Mouse (Mus musculus) hindbrain, embryonic 16.5 days (tissue): Measurements from ENCODE around the gene Rps13. TPM values are rescaled to one million over a fixed set of nuclear protein-coding genes. Genes with fewer than 3 reads are reported as not detected.

Experiments
- ATAC-seq: fragments of 200-750 bp; cut with Nextera tagmentation; 2 replicates; pipeline ENCODE4 v1.8.0; 2017; ENCODE audit warnings: moderate TSS enrichment, moderate library complexity
- H3K27ac ChIP-seq: fragments of 300-500 bp; sonication (generic); 2 replicates; pipeline ENCODE4 v1.5.1; 2014; ENCODE audit warnings: low read depth, mild to moderate bottlenecking, control low read depth, low read length, moderate library complexity
- H3K27me3 ChIP-seq: fragments of 300-500 bp; sonication (generic); replicated peaks from 2 replicates; pipeline ENCODE4 v1.6.1; 2014; ENCODE audit warnings: low read length; ENCODE audit not compliant: control insufficient read depth, insufficient read depth
- H3K36me3 ChIP-seq: fragments of 300-500 bp; sonication (generic); 2 replicates; pipeline ENCODE4 v1.6.1; 2014; ENCODE audit warnings: mild to moderate bottlenecking, low read length, moderate library complexity, mixed read lengths; ENCODE audit not compliant: control insufficient read depth, insufficient read depth
- H3K4me1 ChIP-seq: fragments of 300-500 bp; sonication (generic); 2 replicates; pipeline ENCODE4 v1.6.1; 2014; ENCODE audit warnings: low read depth, low read length; ENCODE audit not compliant: control insufficient read depth, insufficient read depth
- H3K4me2 ChIP-seq: fragments of 300-500 bp; sonication (generic); 2 replicates; pipeline ENCODE4 v1.6.1; 2014; ENCODE audit warnings: mild to moderate bottlenecking, low read length, control low read depth, moderate library complexity
- H3K4me3 ChIP-seq: fragments of 300-500 bp; sonication (generic); 2 replicates; pipeline ENCODE4 v1.5.1; 2014; ENCODE audit warnings: mild to moderate bottlenecking, low read length, control low read depth, moderate library complexity
- H3K9ac ChIP-seq: fragments of 300-500 bp; sonication (generic); 2 replicates; pipeline ENCODE4 v1.6.1; 2014; ENCODE audit warnings: low read depth, mild to moderate bottlenecking, control low read depth, low read length, moderate library complexity
- H3K9me3 ChIP-seq: fragments of 300-500 bp; sonication (generic); 2 replicates; pipeline ENCODE4 v1.6.1; 2014; ENCODE audit warnings: mild to moderate bottlenecking, low read length, moderate library complexity; ENCODE audit not compliant: control insufficient read depth
- WGBS: fragments of 180-500 bp; shearing (Covaris S2); extraction: QIAGEN DNeasy Blood & Tissue Kit; methylation state at CpG from one replicate; pipeline ENCODE4 v1.1.7; 2014; 5-methylcytosine and 5-hydroxymethylcytosine counted together
- polyA plus RNA-seq: library from polyadenylated mRNA; unstranded; fragments of >200 nt; fragmentation: Nextera tagmentation; extraction: Ambion mirVana; gene quantifications from 2 replicates; pipeline ENCODE4 v1.2.1, GENCODE M21; 2015

Rps13 gene
- polyA plus RNA-seq, 1 experiment from 2014 or later, result 381 TPM

- WGBS, result 87% methylated on average over 4 of the region's 4 CpGs
- ATAC-seq, result no peak
- Histone ChIP-seq H3K36me3 (no peaks in the 10 kb centered on the region), H3K9me3 (no peaks in the 10 kb centered on the region), H3K9ac (no peak overlapping the region), H3K27ac (no peak overlapping the region), H3K27me3 (no peaks in the 10 kb centered on the region), H3K4me2 (no peak overlapping the region), H3K4me3 (no peak overlapping the region), H3K4me1 (no peaks in the 10 kb centered on the region; the same call in 1 of the 2 replicates)
Observed at GRCm38 (mm10) chr7:116301144-116301543, 32.9 kb downstream of the Rps13 start.

- no peaks in the 10 kb centered on the region; the same call in 1 of the 2 replicates for H3K4me1 ChIP-seq
- ATAC-seq, result no peak
- WGBS, result 88% methylated on average over 2 of the region's 2 CpGs
- H3K9me3 ChIP-seq, result no peaks in the 10 kb centered on the region
- H3K4me3 ChIP-seq, result no peak overlapping the region
- no peak overlapping the region for H3K4me2 ChIP-seq
- H3K36me3 ChIP-seq, result no peaks in the 10 kb centered on the region
- no peak overlapping the region for H3K27ac ChIP-seq
- H3K27me3 ChIP-seq, result no peaks in the 10 kb centered on the region
- H3K9ac ChIP-seq, result no peak overlapping the region
Observed at GRCm38 (mm10) chr7:116298851-116299250, 35.1 kb downstream of the Rps13 start.

- H3K9me3 ChIP-seq, result no peaks in the 10 kb centered on the region
- no peak overlapping the region for H3K27ac ChIP-seq
- H3K36me3 ChIP-seq, result no peaks in the 10 kb centered on the region
- H3K4me3 ChIP-seq, result no peak overlapping the region
- no peaks in the 10 kb centered on the region; the same call in 1 of the 2 replicates for H3K4me1 ChIP-seq
- no peaks in the 10 kb centered on the region for H3K27me3 ChIP-seq
- ATAC-seq, result no peak
- 52% methylated on average over 10 of the region's 10 CpGs for WGBS
- no peak overlapping the region for H3K4me2 ChIP-seq
- H3K9ac ChIP-seq, result no peak overlapping the region
Observed at GRCm38 (mm10) chr7:116298389-116298788, 35.6 kb downstream of the Rps13 start.

- H3K36me3 ChIP-seq, result no peaks in the 10 kb centered on the region
- H3K9ac ChIP-seq, result no peak overlapping the region
- H3K4me1 ChIP-seq, result no peaks in the 10 kb centered on the region; the same call in 1 of the 2 replicates
- H3K27me3 ChIP-seq, result no peaks in the 10 kb centered on the region
- no peak overlapping the region for H3K4me3 ChIP-seq
- no peak overlapping the region for H3K4me2 ChIP-seq
- H3K27ac ChIP-seq, result no peak overlapping the region
- 70% methylated on average over 3 of the region's 3 CpGs for WGBS
- no peak for ATAC-seq
- H3K9me3 ChIP-seq, result no peaks in the 10 kb centered on the region
Observed at GRCm38 (mm10) chr7:116294961-116295360, 39.0 kb downstream of the Rps13 start.

GRCm38 (mm10) chr7:116292377-116292776 lies 41.6 kb downstream of the Rps13 start:
- no peak for ATAC-seq
- Histone ChIP-seq H3K9me3 (no peaks in the 10 kb centered on the region), H3K4me2 (no peak overlapping the region), H3K27ac (no peak overlapping the region), H3K27me3 (no peaks in the 10 kb centered on the region), H3K4me3 (no peak overlapping the region), H3K4me1 (no peaks in the 10 kb centered on the region), H3K36me3 (no peaks in the 10 kb centered on the region), H3K9ac (no peak overlapping the region)
- whole genome bisulfite sequencing, result 56% methylated on average over 5 of the region's 5 CpGs

- Histone ChIP-seq H3K4me1 (no peaks in the 10 kb centered on the region), H3K9ac (no peak overlapping the region), H3K27me3 (no peaks in the 10 kb centered on the region), H3K27ac (no peak overlapping the region), H3K4me3 (no peak overlapping the region), H3K36me3 (no peaks in the 10 kb centered on the region), H3K4me2 (no peak overlapping the region), H3K9me3 (no peaks in the 10 kb centered on the region)
- 86% methylated on average over 1 of the region's 1 CpGs for WGBS
- no peak for ATAC-seq
Observed at GRCm38 (mm10) chr7:116290559-116290958, 43.4 kb downstream of the Rps13 start.

GRCm38 (mm10) chr7:116288996-116289395 lies 45.0 kb downstream of the Rps13 start:
- Histone ChIP-seq H3K27ac (no peak overlapping the region), H3K9ac (no peak overlapping the region), H3K4me1 (no peaks in the 10 kb centered on the region), H3K4me2 (no peak overlapping the region), H3K4me3 (no peak overlapping the region), H3K36me3 (no peaks in the 10 kb centered on the region), H3K9me3 (no peaks in the 10 kb centered on the region), H3K27me3 (no peaks in the 10 kb centered on the region)
- no peak for ATAC-seq
- WGBS, result 91% methylated on average over 3 of the region's 3 CpGs

- no peak overlapping the region for H3K9ac ChIP-seq
- no peak overlapping the region for H3K4me3 ChIP-seq
- no peak for ATAC-seq
- no peaks in the 10 kb centered on the region for H3K4me1 ChIP-seq
- H3K4me2 ChIP-seq, result no peak overlapping the region
- no peaks in the 10 kb centered on the region for H3K9me3 ChIP-seq
- WGBS, result 88% methylated on average over 5 of the region's 5 CpGs
- no peaks in the 10 kb centered on the region for H3K36me3 ChIP-seq
- H3K27me3 ChIP-seq, result no peaks in the 10 kb centered on the region
- no peak overlapping the region for H3K27ac ChIP-seq
Observed at GRCm38 (mm10) chr7:116287959-116288358, 46.0 kb downstream of the Rps13 start.

- no peaks in the 10 kb centered on the region for H3K4me1 ChIP-seq
- ATAC-seq, result no peak
- H3K9me3 ChIP-seq, result no peaks in the 10 kb centered on the region
- H3K27me3 ChIP-seq, result no peaks in the 10 kb centered on the region
- no peak overlapping the region for H3K4me2 ChIP-seq
- H3K27ac ChIP-seq, result no peak overlapping the region
- no peak overlapping the region for H3K4me3 ChIP-seq
- no peak overlapping the region for H3K9ac ChIP-seq
- 53% methylated on average over 11 of the region's 11 CpGs for WGBS
- no peaks in the 10 kb centered on the region for H3K36me3 ChIP-seq
Observed at GRCm38 (mm10) chr7:116286611-116287355, 47.2 kb downstream of the Rps13 start.
